Mouse (Mus musculus) neural tube, embryonic 12.5 days (tissue): ENCODE measurements around the gene Lsm7. TPM values are rescaled to one million over a fixed set of nuclear protein-coding genes. Genes with fewer than 3 reads are reported as not detected.
"Not testable (repeated sequence)": the region's sequence is repeated elsewhere in the genome, so short reads cannot be mapped to it uniquely, and the experiment has no call there.

Experiments used
- ATAC-seq: fragments of 200-750 bp; cut with Nextera tagmentation; 2 replicates; pipeline ENCODE4 v1.8.0; 2017; ENCODE audit warnings: low read depth, mild to moderate bottlenecking, moderate TSS enrichment, moderate library complexity; ENCODE audit not compliant: low FRiP score
- H3K27ac ChIP-seq: fragments of 300-500 bp; sonication (generic); 2 replicates; pipeline ENCODE4 v1.5.1; 2016
- H3K27me3 ChIP-seq: fragments of 300-500 bp; sonication (generic); replicated peaks from 2 replicates; pipeline ENCODE4 v1.6.1; 2016; ENCODE audit warnings: mild to moderate bottlenecking
- H3K36me3 ChIP-seq: fragments of 300-500 bp; sonication (generic); 2 replicates; pipeline ENCODE4 v1.6.1; 2016; ENCODE audit warnings: mild to moderate bottlenecking
- H3K4me1 ChIP-seq: fragments of 300-500 bp; sonication (generic); 2 replicates; pipeline ENCODE4 v1.6.1; 2016
- H3K4me2 ChIP-seq: fragments of 300-500 bp; sonication (generic); replicated peaks from 2 replicates; pipeline ENCODE4 v1.6.1; 2016; ENCODE audit warnings: mild to moderate bottlenecking
- H3K4me3 ChIP-seq: fragments of 300-500 bp; sonication (generic); 2 replicates; pipeline ENCODE4 v1.5.1; 2016
- H3K9ac ChIP-seq: fragments of 300-500 bp; sonication (generic); 2 replicates; pipeline ENCODE4 v1.6.1; 2016; ENCODE audit warnings: mild to moderate bottlenecking
- H3K9me3 ChIP-seq: fragments of 300-500 bp; sonication (generic); 2 replicates; pipeline ENCODE4 v1.6.1; 2016; ENCODE audit warnings: mild to moderate bottlenecking
- WGBS: fragments of 180-500 bp; shearing (Covaris S2); methylation state at CpG from one replicate; pipeline ENCODE4 v1.1.7; 2016; 5-methylcytosine and 5-hydroxymethylcytosine counted together
- polyA plus RNA-seq: library from polyadenylated mRNA; unstranded; fragments of >200 nt; fragmentation: Nextera tagmentation; extraction: Ambion mirVana; gene quantifications from 2 replicates; pipeline ENCODE4 v1.2.1, GENCODE M21; 2016

Lsm7 gene
- polyA plus RNA-seq, 1 experiment from 2014 or later = 274 TPM

- no peak overlapping the region for H3K9ac ChIP-seq
- H3K36me3 ChIP-seq = no peaks in the 10 kb centered on the region
- 70% methylated on average over 3 of the region's 3 CpGs for WGBS
Measured at GRCm38 (mm10) chr10:80819406-80819805, 35.6 kb downstream of the Lsm7 start.

GRCm38 (mm10) chr10:80818599-80819281 is 36.3 kb downstream of the Lsm7 start:
- H3K4me3 ChIP-seq = no peak overlapping the region
- no peak overlapping the region for H3K9ac ChIP-seq
- H3K4me1 ChIP-seq = no peaks in the 10 kb centered on the region
- no peak for ATAC-seq
- H3K9me3 ChIP-seq = no peaks in the 10 kb centered on the region
- 62% methylated on average over 6 of the region's 6 CpGs for WGBS
- H3K27ac ChIP-seq = no peak overlapping the region
- no peak overlapping the region for H3K4me2 ChIP-seq
- no peaks in the 10 kb centered on the region for H3K27me3 ChIP-seq
- no peaks in the 10 kb centered on the region for H3K36me3 ChIP-seq

More at GRCm38 (mm10) chr10:80819406-80819805, 35.6 kb downstream of the Lsm7 start:
- no peak overlapping the region for H3K27ac ChIP-seq
- ATAC-seq = no peak
- no peak overlapping the region for H3K4me3 ChIP-seq
- H3K9me3 ChIP-seq = no peaks in the 10 kb centered on the region
- H3K4me2 ChIP-seq = no peak overlapping the region
- H3K27me3 ChIP-seq = no peaks in the 10 kb centered on the region
- no peaks in the 10 kb centered on the region for H3K4me1 ChIP-seq

GRCm38 (mm10) chr10:80817955-80818354 is 37.1 kb downstream of the Lsm7 start:
- not testable (repeated sequence) for H3K4me3 ChIP-seq, H3K4me1 ChIP-seq, H3K4me2 ChIP-seq, H3K9ac ChIP-seq, ATAC-seq, H3K27me3 ChIP-seq, H3K27ac ChIP-seq, H3K9me3 ChIP-seq, H3K36me3 ChIP-seq
- WGBS = 85% methylated on average over 7 of the region's 7 CpGs

- no peak overlapping the region for H3K27ac ChIP-seq
- no peaks in the 10 kb centered on the region for H3K9me3 ChIP-seq
- no peak for ATAC-seq
- H3K4me1 ChIP-seq = no peaks in the 10 kb centered on the region
- no peak overlapping the region for H3K4me3 ChIP-seq
- H3K27me3 ChIP-seq = no peaks in the 10 kb centered on the region
- no peak overlapping the region for H3K9ac ChIP-seq
- 71% methylated on average over 2 of the region's 2 CpGs for WGBS
- no peak overlapping the region for H3K4me2 ChIP-seq
- no peaks in the 10 kb centered on the region for H3K36me3 ChIP-seq
Measured at GRCm38 (mm10) chr10:80817164-80817563, 37.8 kb downstream of the Lsm7 start.

GRCm38 (mm10) chr10:80816303-80816702 is 38.7 kb downstream of the Lsm7 start:
- not testable (repeated sequence) for H3K36me3 ChIP-seq, H3K27me3 ChIP-seq, H3K4me1 ChIP-seq, H3K9ac ChIP-seq, H3K9me3 ChIP-seq, H3K27ac ChIP-seq, ATAC-seq, H3K4me2 ChIP-seq, H3K4me3 ChIP-seq
- WGBS = 80% methylated on average over 3 of the region's 3 CpGs

GRCm38 (mm10) chr10:80814800-80815199 is 40.2 kb downstream of the Lsm7 start:
- H3K9ac ChIP-seq = no peak overlapping the region
- H3K4me2 ChIP-seq = no peak overlapping the region
- no peak overlapping the region for H3K27ac ChIP-seq
- ATAC-seq = no peak
- peaks cover 9% of the 10 kb centered on the region for H3K27me3 ChIP-seq
- H3K9me3 ChIP-seq = no peaks in the 10 kb centered on the region
- no peak overlapping the region for H3K4me3 ChIP-seq
- WGBS = 66% methylated on average over 7 of the region's 7 CpGs
- H3K36me3 ChIP-seq = no peaks in the 10 kb centered on the region
- H3K4me1 ChIP-seq = peaks cover 7% of the 10 kb centered on the region

- no peak for ATAC-seq
- Histone ChIP-seq H3K9me3 (no peaks in the 10 kb centered on the region), H3K27ac (no peak within 1 kb of the TSS), H3K4me2 (no peak within 1 kb of the TSS), H3K4me3 (no peak within 1 kb of the TSS), H3K9ac (no peak within 1 kb of the TSS), H3K27me3 (peaks cover 20% of the 10 kb centered on the region), H3K36me3 (no peaks in the 10 kb centered on the region), H3K4me1 (peaks cover 15% of the 10 kb centered on the region)
- WGBS = 72% methylated on average over 4 of the region's 4 CpGs
Measured at GRCm38 (mm10) chr10:80813366-80813765, 41.6 kb downstream of the Lsm7 start, which contains the start of gene Jsrp1. Jsrp1 (minus strand) TSS chr10:80813498.

GRCm38 (mm10) chr10:80812391-80813041 is 42.5 kb downstream of the Lsm7 start:
- Histone ChIP-seq H3K27me3 (peaks cover 24% of the 10 kb centered on the region), H3K4me2 (no peak overlapping the region), H3K9me3 (no peaks in the 10 kb centered on the region), H3K4me3 (no peak overlapping the region), H3K4me1 (peaks cover 24% of the 10 kb centered on the region), H3K36me3 (no peaks in the 10 kb centered on the region), H3K9ac (no peak overlapping the region), H3K27ac (no peak overlapping the region)
- ATAC-seq = no peak
- 66% methylated on average over 5 of the region's 5 CpGs for WGBS

- 3% methylated on average over 20 of the region's 20 CpGs for WGBS
- Histone ChIP-seq H3K4me1 (peaks cover 41% of the 10 kb centered on the region), H3K36me3 (peaks cover 4% of the 10 kb centered on the region), H3K27ac (no peak overlapping the region), H3K9me3 (no peaks in the 10 kb centered on the region), H3K9ac (no peak overlapping the region), H3K4me2 (peak overlapping the region; percentile 33; the same call in 1 of the 2 replicates), H3K27me3 (peaks cover 36% of the 10 kb centered on the region), H3K4me3 (0 out of 2 replicates have a peak overlapping the region, but pooled peaks have one; percentile 5)
- no peak for ATAC-seq
Measured at GRCm38 (mm10) chr10:80810084-80810483, 44.9 kb downstream of the Lsm7 start.

- Histone ChIP-seq H3K4me1 (peaks cover 41% of the 10 kb centered on the region), H3K9ac (0 out of 2 replicates have a peak overlapping the region, but pooled peaks have one; percentile 33), H3K36me3 (peaks cover 14% of the 10 kb centered on the region), H3K4me2 (peak overlapping the region; percentile 99), H3K9me3 (no peaks in the 10 kb centered on the region), H3K27ac (no peak overlapping the region), H3K27me3 (peaks cover 39% of the 10 kb centered on the region), H3K4me3 (peak overlapping the region; percentile 15; the same call in 1 of the 2 replicates)
- WGBS = 7% methylated on average over 18 of the region's 18 CpGs
- no peak for ATAC-seq
Measured at GRCm38 (mm10) chr10:80808985-80809632, 45.9 kb downstream of the Lsm7 start.

- peak overlapping the region; percentile 99 for H3K4me2 ChIP-seq
- peak overlapping the region; percentile 33; the same call in 1 of the 2 replicates for H3K9ac ChIP-seq
- H3K4me3 ChIP-seq = peak overlapping the region; percentile 15; the same call in 1 of the 2 replicates
- H3K36me3 ChIP-seq = peaks cover 22% of the 10 kb centered on the region
- 17% methylated on average over 40 of the region's 40 CpGs for WGBS
- peaks cover 41% of the 10 kb centered on the region for H3K4me1 ChIP-seq
- ATAC-seq = no peak
- H3K9me3 ChIP-seq = no peaks in the 10 kb centered on the region
- H3K27me3 ChIP-seq = peaks cover 39% of the 10 kb centered on the region
- H3K27ac ChIP-seq = no peak overlapping the region
Measured at GRCm38 (mm10) chr10:80808099-80808984, 46.7 kb downstream of the Lsm7 start.
